Mouse (Mus musculus) gonadal fat pad, adult 2 months (tissue): Measurements from ENCODE around the gene Cct8. TPM values are rescaled to one million over a fixed set of nuclear protein-coding genes. Genes with fewer than 3 reads are reported as not detected.
A peak's percentile ranks its signal among the peaks of the same experiment; 100 is the strongest.
"Not testable (repeated sequence)": the region's sequence is repeated elsewhere in the genome, so short reads cannot be mapped to it uniquely, and the experiment has no call there.

Source experiments
- DNase-seq: peaks from one replicate; pipeline ENCODE4 v3.0.0-alpha.2; 2012; ENCODE audit warnings: low read depth
- polyA plus RNA-seq: library from polyadenylated mRNA; depleted of rRNA; stranded (reverse); fragments of >200 nt; gene quantifications from 2 replicates; pipeline ENCODE4 v1.2.3, GENCODE M21; 2012; rRNA removed

Gene Cct8
- polyA plus RNA-seq, result 32.0 and 32.1 TPM in 2 replicates

DNA sequence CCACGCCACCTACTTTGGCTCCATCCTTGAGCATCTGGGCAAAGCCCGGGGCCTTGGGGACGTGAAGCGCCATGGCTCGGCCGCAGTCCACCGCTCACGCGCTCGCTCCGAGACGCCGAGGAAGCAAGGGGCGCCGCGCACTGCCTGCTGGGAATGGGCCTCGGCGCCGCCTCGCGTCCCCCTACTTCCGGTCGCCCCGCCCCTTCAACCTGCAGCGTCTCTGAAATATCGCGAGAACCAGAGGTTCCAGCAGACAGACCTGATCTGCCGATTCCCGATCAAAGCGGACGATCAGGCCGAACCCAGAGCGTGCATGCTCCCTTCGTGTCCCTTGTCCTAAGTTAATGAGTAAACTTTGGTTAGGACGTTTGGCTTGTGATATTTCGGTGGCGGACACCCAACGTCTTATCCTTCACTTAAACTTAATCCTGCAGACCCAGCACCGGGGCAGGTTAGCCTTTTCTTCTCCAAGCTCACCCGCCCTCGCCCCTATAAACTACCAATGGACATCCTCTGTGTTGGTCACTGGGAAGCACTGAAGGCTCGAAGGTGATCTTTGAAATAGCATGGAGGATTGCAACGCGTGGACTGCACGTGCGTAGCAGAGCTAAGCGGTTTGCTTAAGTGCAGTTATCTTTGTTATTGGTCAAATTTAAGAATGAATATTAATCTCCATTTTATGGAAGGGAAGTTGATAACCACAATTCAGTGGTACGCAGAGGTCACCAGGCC, at the start of gene Cct8:
Gene Cct8, minus strand, starts transcription at position 158 of the 732 bp plus-strand sequence.
- peak; percentile 68 for DNase-seq

- DNase-seq, result no peak
These were observed 33.1 kb upstream of the Cct8 start for GRCm38 (mm10) chr16:87528755-87529154.

GRCm38 (mm10) chr16:87527553-87528249, 32.0 kb upstream of the Cct8 start:
- DNase-seq, result no peak

DNA sequence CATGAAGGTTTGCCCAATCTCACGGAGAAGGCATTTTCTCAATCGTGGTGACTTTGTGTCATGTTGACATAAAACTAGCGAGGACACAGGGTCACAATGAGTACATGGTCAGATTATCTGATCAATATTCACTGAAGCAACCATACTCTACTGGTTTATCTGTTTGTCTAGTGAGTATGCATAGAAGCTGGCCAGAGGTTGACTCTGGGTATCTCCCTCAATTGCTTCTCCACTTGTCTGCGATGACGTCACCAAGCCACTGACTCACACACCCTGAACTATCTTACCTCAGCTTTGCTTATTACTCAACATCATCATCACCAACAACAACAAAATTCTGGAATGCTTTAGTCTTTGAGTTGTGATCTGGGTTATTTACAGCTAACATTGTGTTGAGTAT, 28.6 kb upstream of the Cct8 start:
- DNase-seq, result no peak

GRCm38 (mm10) chr16:87512331-87512730, 16.7 kb upstream of the Cct8 start:
- no peak for DNase-seq

DNA sequence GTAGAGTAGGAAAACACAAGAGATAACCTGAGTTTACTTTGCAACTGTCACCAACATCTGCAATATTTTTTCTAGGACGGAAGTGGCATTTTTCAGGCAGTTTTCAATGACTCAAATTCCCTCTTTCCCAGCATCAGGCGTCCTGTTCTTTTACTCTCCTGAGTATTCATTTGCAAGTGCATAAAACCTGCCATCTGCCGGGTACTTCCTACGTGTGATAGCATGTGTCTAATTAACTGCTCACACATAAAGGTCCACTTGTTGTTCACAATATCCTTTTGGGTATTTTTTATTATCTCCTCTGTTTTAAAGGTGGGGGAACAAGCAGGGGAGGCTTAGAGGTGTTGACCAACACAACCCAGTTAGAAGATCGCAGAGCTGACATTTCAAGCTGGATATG, 16.0 kb upstream of the Cct8 start:
- no peak for DNase-seq

DNA sequence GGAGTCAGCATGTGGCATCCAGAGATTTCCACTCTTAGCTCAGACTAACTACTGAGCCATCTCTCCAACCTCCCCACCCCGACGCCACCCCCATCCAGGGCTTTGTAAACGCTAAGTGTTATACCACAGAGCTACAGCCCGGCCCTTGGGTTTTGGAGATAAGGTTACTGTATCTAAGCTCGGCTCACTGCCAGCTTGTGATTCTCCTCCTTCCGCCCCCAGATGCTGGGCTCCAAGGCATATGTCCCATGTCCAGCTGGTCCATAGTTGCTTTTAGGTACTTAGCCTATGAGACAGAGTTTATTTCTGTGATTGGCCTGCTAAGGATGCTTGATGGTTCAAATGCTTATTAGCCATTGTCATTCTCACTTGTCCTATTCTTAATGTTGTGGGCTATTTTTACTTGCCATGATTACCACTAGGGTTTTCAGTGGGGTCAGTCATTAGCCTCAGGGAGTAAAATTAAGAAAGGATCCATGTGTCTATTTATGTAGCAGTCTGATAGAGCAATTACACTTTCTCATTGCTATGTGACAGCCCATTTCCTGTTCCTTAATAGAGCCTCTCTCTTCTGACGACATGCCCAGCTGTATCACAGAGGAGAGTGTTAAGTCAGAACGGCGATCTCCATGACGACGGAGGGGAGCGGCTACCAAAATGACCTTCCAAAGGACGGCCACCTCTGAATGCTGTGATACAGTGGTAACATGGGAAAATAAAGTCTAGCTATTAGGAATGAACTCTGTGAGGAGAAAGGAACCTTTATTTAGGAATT, 5.8 kb upstream of the Cct8 start:
- no peak for DNase-seq

- no peak for DNase-seq
These were observed 3.9 kb upstream of the Cct8 start for GRCm38 (mm10) chr16:87499556-87499955.

- no peak for DNase-seq
These were observed 1.5 kb upstream of the Cct8 start for GRCm38 (mm10) chr16:87497171-87497570.

DNA sequence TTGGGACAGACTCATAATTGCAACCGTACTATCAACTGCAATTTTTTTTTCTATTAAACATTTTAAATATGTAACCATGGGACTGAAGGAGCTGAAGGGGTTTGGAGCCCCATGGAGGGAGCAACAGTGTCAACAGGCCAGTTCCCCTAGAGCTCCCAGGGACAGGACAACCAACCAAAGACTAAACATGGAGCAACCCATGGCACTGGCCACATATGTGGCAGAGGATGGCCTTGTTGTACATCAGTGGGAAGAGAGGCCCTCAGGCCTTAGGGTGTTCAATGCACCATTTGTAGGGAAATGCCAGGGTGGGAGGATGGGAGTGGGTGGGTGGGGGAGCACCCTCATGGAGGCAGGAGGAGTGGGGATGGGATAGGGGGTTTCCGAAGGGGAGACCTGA, 1.1 kb upstream of the Cct8 start:
- DNase-seq, result no peak

DNA sequence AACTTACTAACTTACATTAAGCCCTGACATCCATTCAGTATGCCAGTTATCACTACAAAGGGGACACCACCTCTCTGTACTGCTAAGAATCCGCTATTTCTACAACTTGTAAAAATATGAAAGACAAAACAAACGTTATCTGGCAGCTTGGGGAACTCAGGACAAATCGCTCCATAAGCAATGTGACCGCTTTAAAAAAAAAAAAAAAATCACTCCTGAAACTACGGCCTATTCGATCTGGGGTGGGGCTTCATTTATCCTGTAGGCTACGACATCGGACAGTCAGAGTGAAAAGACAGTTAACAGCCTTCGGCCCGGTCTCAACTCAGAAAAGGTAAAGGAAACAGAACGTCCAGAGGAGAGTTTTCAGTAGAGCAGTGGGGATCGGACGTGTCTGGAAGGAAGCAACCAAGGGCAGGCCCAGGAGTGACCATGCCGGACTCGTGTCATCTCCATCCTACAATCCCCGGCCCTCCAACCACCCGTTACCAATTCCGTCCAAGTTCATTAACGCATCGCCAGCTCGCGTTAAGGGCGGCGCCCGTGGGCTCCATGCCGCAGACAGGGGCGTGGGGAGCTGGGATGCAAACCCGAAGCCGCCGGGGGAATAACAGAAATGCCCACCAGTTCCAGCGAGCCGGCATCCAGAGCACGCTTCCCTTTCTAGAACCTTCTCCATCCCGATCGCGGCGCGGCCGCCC, 568 bp downstream of the Cct8 start:
- DNase-seq, result no peak

DNA sequence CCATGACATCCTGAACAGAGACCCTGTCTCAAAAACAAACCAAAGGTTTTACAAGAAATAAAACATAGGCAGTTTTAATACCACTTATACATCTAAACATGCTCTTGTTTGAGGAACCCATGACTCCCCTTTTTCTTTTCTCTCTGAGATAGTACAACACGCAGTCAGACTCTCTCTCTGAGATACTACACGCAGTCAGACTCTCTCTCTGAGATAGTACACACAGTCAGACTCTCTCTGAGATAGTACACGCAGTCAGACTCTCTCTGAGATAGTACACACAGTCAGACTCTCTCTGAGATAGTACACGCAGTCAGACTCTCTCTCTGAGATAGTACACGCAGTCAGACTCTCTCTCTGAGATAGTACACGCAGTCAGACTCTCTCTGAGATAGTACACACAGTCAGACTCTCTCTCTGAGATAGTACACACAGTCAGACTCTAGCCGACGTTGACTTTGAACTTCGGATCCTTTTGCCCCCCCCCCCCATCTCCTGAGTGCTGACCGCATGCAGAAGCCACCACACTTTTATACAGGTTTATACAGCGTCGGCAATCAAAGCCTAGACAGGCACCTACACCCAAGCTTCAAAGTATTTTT, 3.4 kb downstream of the Cct8 start:
- not testable (repeated sequence) for DNase-seq

GRCm38 (mm10) chr16:87488605-87489004, 7.1 kb downstream of the Cct8 start:
- no peak for DNase-seq

DNA sequence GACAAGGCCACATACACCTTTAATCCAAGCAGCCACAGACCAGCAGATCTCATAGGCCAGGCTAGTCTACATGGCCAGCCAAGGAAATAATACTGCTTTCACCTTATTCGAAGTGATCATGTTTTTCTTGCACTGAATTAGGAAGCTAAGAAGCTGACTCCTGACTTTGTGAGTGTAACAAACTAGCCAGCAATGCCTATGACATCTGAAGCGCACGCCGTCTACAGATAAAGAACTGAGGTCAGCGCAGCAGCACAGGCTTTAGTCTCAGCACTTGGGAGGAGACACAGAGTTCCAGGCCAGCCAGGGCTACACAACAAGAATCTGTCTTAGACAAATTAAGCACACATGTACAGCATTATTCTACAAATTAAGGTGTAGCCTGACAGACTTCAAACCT, 8.9 kb downstream of the Cct8 start:
- no peak for DNase-seq

GRCm38 (mm10) chr16:87484367-87484766, 11.3 kb downstream of the Cct8 start:
- DNase-seq, result no peak

- DNase-seq, result no peak
These were observed 25.1 kb downstream of the Cct8 start for GRCm38 (mm10) chr16:87470579-87470978.

DNA sequence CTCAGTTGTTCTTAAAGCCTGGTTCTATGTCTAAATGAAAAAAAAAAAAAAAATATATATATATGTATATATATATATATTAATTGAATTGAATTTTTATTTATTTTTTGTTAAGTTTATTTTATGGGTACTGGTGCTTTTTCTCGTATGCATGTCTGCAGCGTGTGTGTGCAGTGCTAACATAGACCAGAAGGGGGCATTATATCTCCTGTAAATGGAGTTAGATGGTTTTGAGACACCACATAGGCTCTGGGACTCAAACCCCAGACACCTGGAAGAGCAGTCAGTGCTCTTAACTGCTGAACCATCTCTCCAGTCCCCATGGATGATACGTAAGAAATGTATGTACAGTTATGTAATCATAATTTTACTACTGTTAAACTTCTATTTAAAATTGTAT, 36.9 kb downstream of the Cct8 start:
- DNase-seq, result no peak

DNA sequence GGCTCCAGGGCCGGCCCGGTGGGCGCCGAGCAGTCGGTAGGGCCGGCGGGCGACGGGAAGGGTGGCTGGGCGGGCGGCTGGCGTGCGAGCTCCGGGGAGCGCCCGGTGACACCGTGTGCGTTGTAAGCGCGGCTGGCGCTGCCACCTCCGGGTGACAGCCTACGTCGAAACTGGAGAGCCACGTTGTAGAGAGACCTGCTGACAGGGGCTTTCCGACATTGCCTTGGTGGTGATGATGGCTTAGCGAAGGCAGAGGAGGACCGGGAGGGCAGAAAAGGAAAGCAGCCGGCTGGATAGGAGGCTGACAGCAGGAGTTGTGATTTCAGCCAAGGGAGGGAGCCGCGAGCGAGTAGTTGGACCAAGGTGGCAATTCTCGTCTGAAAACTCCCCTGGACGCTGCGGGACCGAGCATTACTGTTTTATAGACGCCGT, 40.5 kb downstream of the Cct8 start:
- no peak for DNase-seq

- DNase-seq, result peak; percentile 41
These were observed 41.1 kb downstream of the Cct8 start, which contains the start of gene Usp16 for GRCm38 (mm10) chr16:87454419-87455179. Gene Usp16, plus strand, starts transcription at chr16:87454703.

DNA sequence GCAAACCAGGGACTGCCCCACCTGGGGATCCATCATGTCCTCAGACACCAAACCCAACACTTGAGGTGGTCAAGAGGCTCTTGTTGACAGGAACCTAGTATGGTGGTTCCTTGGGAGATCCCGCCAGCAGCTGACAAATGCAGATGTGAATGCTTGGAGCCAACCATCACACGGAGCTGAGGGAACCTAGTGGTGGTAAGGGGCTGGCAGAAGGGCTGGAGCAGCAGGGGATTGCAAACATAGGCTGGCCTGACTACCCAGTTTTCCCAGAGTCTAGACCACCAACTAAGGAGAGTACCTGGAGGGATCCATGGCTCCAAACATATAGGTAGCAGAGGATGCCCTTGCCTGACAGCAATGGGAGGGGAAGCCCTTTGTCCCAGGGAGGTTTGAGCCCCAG, 42.4 kb downstream of the Cct8 start:
- no peak for DNase-seq

GRCm38 (mm10) chr16:87445528-87445927, 50.1 kb downstream of the Cct8 start:
- DNase-seq, result no peak
